Mouse (Mus musculus) common myeloid progenitor, adult 5-6 weeks (primary cell): ENCODE data around the gene Slc47a1. TPM values are rescaled to one million over a fixed set of nuclear protein-coding genes. Genes with fewer than 3 reads are reported as not detected.

Experiments
- total RNA-seq: library from RNA; stranded (forward); fragments of 200-1000, 187-1606 nt; gene quantifications from 2 replicates; pipeline ENCODE4 v1.2.3, GENCODE M21; 2017

The Slc47a1 gene
- total RNA-seq, 1 experiment from 2014 or later: not detected

Other genes with a start within 250 kb of the Slc47a1 start
- gene Usp22, start 203.3 kb downstream of the Slc47a1 start, total RNA-seq: 64.6 and 71.2 TPM in 2 replicates
- not detected in 2 replicates for gene Aldh3a1, start 170.8 kb downstream of the Slc47a1 start, total RNA-seq
- 14.5 and 37.3 TPM in 2 replicates for gene Aldh3a2, start 110.9 kb downstream of the Slc47a1 start, total RNA-seq
- not detected in 2 replicates for gene Slc47a2, start 35.5 kb downstream of the Slc47a1 start, total RNA-seq
- gene Rnf112, start 75.8 kb upstream of the Slc47a1 start, total RNA-seq: not detected in 2 replicates
- gene Mfap4, start 107.1 kb upstream of the Slc47a1 start, total RNA-seq: not detected in 2 replicates
- gene Mapk7, start 116.1 kb upstream of the Slc47a1 start, total RNA-seq: 16.7 and 20.3 TPM in 2 replicates
- gene B9d1, start 126.8 kb upstream of the Slc47a1 start, total RNA-seq: 1.3 and 3.1 TPM in 2 replicates
- 2.1 TPM in 1 of 2 replicates, not detected in the other for gene Epn2, start 201.3 kb upstream of the Slc47a1 start, total RNA-seq